Mouse (Mus musculus) liver, adult 2 months (tissue): Measurements from ENCODE around the gene Kcnj15. TPM values are rescaled to one million over a fixed set of nuclear protein-coding genes. Genes with fewer than 3 reads are reported as not detected.

ENCODE experiments used
- DNase-seq: peaks from one replicate; pipeline ENCODE4 v3.0.0-alpha.2; 2011; ENCODE audit warnings: low read depth, low spot score; ENCODE audit errors: extremely low read depth
- H3K27ac ChIP-seq: fragments of 200-500 bp; replicated peaks from 2 replicates; pipeline ENCODE4 v1.5.1; 2012; ENCODE audit warnings: low read depth, mild to moderate bottlenecking, control low read depth, inconsistent platforms, low read length; ENCODE audit not compliant: insufficient read depth
- H3K27me3 ChIP-seq: fragments of 200-500 bp; 2 replicates; pipeline ENCODE4 v1.6.1; 2012; ENCODE audit warnings: mild to moderate bottlenecking, moderate library complexity, low read length, inconsistent platforms; ENCODE audit not compliant: control insufficient read depth, insufficient read depth
- H3K36me3 ChIP-seq: fragments of 200-500 bp; 2 replicates; pipeline ENCODE4 v1.6.1; 2012; ENCODE audit warnings: low read length, inconsistent platforms; ENCODE audit not compliant: control insufficient read depth, insufficient read depth
- H3K4me1 ChIP-seq: fragments of 200-500 bp; 2 replicates; pipeline ENCODE4 v1.6.1; 2011; ENCODE audit warnings: low read length; ENCODE audit not compliant: control insufficient read depth, insufficient read depth
- H3K4me3 ChIP-seq: fragments of 200-500 bp; 2 replicates; pipeline ENCODE4 v1.5.1; 2011; ENCODE audit warnings: low read depth, mild to moderate bottlenecking, control low read depth, low read length, moderate library complexity; ENCODE audit not compliant: insufficient read depth
- H3K79me2 ChIP-seq: fragments of 200-500 bp; 2 replicates; pipeline ENCODE4 v1.6.1; 2012; ENCODE audit warnings: inconsistent platforms, mild to moderate bottlenecking, low read length, moderate library complexity; ENCODE audit not compliant: control insufficient read depth, insufficient read depth
- H3K9ac ChIP-seq: fragments of 200-500 bp; 2 replicates; pipeline ENCODE4 v1.6.1; 2012; ENCODE audit warnings: low read depth, mild to moderate bottlenecking, control low read depth, inconsistent platforms, low read length
- CTCF ChIP-seq: fragments of 200-500 bp; IDR thresholded peaks from 2 replicates; pipeline ENCODE4 v1.5.1; 2011; ENCODE audit warnings: low read depth, low read length, control low read depth
- POLR2A ChIP-seq: fragments of 200-500 bp; IDR thresholded peaks from 2 replicates; pipeline ENCODE4 v1.6.1; 2011; ENCODE audit warnings: low read length, control low read depth; ENCODE audit not compliant: insufficient read depth; ENCODE audit errors: extremely low read depth
- WGBS: fragments of 180-500 bp; shearing (Covaris S2); methylation state at CpG from one replicate; pipeline ENCODE4 v1.1.7; 2018; 5-methylcytosine and 5-hydroxymethylcytosine counted together
- polyA plus RNA-seq: library from polyadenylated mRNA; depleted of rRNA; stranded (reverse); fragments of >200 nt; gene quantifications from 2 replicates; pipeline ENCODE4 v1.2.3, GENCODE M21; 2012
- total RNA-seq: library from RNA; depleted of rRNA; stranded (reverse); fragments of >200 nt; gene quantifications from 2 replicates; pipeline ENCODE4 v1.2.3, GENCODE M21; 2014

Kcnj15 gene
- total and polyA plus RNA-seq, 2 experiments: 0.06 to 0.18 TPM

- no peak overlapping the region for H3K4me3 ChIP-seq
- no peaks in the 10 kb centered on the region for H3K79me2 ChIP-seq
- H3K27ac ChIP-seq: no peak overlapping the region
- no peak overlapping the region for H3K9ac ChIP-seq
- DNase-seq: no peak
- no peaks in the 10 kb centered on the region for H3K27me3 ChIP-seq
- WGBS: 54% methylated on average over 9 of the region's 9 CpGs
- H3K4me1 ChIP-seq: no peaks in the 10 kb centered on the region
- no peaks in the 10 kb centered on the region for H3K36me3 ChIP-seq
- no peak for TF ChIP-seq CTCF
Measured at GRCm38 (mm10) chr16:95303676-95304075, 46.3 kb downstream of the Kcnj15 start.

- Histone ChIP-seq H3K4me1 (no peaks in the 10 kb centered on the region), H3K4me3 (no peak overlapping the region), H3K36me3 (no peaks in the 10 kb centered on the region), H3K9ac (no peak overlapping the region), H3K79me2 (no peaks in the 10 kb centered on the region), H3K27me3 (no peaks in the 10 kb centered on the region; the same call in 1 of the 2 replicates), H3K27ac (no peak overlapping the region)
- no peak for DNase-seq
- 86% methylated on average over 3 of the region's 3 CpGs for WGBS
- TF ChIP-seq POLR2A (no peak), CTCF (no peak)
Measured at GRCm38 (mm10) chr16:95307823-95308360, 50.5 kb downstream of the Kcnj15 start.

GRCm38 (mm10) chr16:95321945-95322625 is 64.7 kb downstream of the Kcnj15 start:
- no peaks in the 10 kb centered on the region for H3K4me1 ChIP-seq
- no peaks in the 10 kb centered on the region for H3K36me3 ChIP-seq
- no peak overlapping the region for H3K4me3 ChIP-seq
- 63% methylated on average over 9 of the region's 9 CpGs for WGBS
- H3K9ac ChIP-seq: no peak overlapping the region
- H3K27ac ChIP-seq: no peak overlapping the region
- DNase-seq: no peak
- TF ChIP-seq POLR2A (no peak), CTCF (no peak)
- no peaks in the 10 kb centered on the region for H3K27me3 ChIP-seq
- H3K79me2 ChIP-seq: no peaks in the 10 kb centered on the region

- 0 out of 2 replicates have a peak, but pooled peaks cover 2% of the 10 kb centered on the region for H3K27me3 ChIP-seq
- no peaks in the 10 kb centered on the region for H3K79me2 ChIP-seq
- no peak for DNase-seq
- no peaks in the 10 kb centered on the region for H3K4me1 ChIP-seq
- no peak overlapping the region for H3K4me3 ChIP-seq
- no peak overlapping the region for H3K27ac ChIP-seq
- 75% methylated on average over 5 of the region's 5 CpGs for WGBS
- no peak overlapping the region for H3K9ac ChIP-seq
- no peaks in the 10 kb centered on the region for H3K36me3 ChIP-seq
- no peak for TF ChIP-seq POLR2A
- no peak for TF ChIP-seq CTCF
Measured at GRCm38 (mm10) chr16:95332159-95332558, 74.8 kb downstream of the Kcnj15 start.

- H3K4me3 ChIP-seq: no peak overlapping the region
- H3K79me2 ChIP-seq: no peaks in the 10 kb centered on the region
- TF ChIP-seq POLR2A (no peak), CTCF (peak; percentile 79)
- no peaks in the 10 kb centered on the region for H3K36me3 ChIP-seq
- H3K27me3 ChIP-seq: no peaks in the 10 kb centered on the region; the same call in 1 of the 2 replicates
- H3K27ac ChIP-seq: no peak overlapping the region
- 36% methylated on average over 28 of the region's 28 CpGs for WGBS
- no peak overlapping the region for H3K9ac ChIP-seq
- peak; percentile 23 for DNase-seq
- no peaks in the 10 kb centered on the region for H3K4me1 ChIP-seq
Measured at GRCm38 (mm10) chr16:95340885-95341791, 83.8 kb downstream of the Kcnj15 start.
